Mouse (Mus musculus) CD4-positive naive resting alpha-beta T cell, adult 57 days (primary cell): ENCODE results near the gene C1qtnf7. TPM values are rescaled to one million over a fixed set of nuclear protein-coding genes. Genes with fewer than 3 reads are reported as not detected.

ENCODE experiments used
- total RNA-seq: library from RNA; stranded (reverse); gene quantifications from one replicate; pipeline ENCODE4 v1.2.4, GENCODE M21; 2023

The C1qtnf7 gene
- 0.30 TPM for total RNA-seq

GRCm38 (mm10) chr5:43515401-43515976 is at the start of gene C1qtnf7:
TSS of gene C1qtnf7 (plus strand) at chr5:43515538.

DNA sequence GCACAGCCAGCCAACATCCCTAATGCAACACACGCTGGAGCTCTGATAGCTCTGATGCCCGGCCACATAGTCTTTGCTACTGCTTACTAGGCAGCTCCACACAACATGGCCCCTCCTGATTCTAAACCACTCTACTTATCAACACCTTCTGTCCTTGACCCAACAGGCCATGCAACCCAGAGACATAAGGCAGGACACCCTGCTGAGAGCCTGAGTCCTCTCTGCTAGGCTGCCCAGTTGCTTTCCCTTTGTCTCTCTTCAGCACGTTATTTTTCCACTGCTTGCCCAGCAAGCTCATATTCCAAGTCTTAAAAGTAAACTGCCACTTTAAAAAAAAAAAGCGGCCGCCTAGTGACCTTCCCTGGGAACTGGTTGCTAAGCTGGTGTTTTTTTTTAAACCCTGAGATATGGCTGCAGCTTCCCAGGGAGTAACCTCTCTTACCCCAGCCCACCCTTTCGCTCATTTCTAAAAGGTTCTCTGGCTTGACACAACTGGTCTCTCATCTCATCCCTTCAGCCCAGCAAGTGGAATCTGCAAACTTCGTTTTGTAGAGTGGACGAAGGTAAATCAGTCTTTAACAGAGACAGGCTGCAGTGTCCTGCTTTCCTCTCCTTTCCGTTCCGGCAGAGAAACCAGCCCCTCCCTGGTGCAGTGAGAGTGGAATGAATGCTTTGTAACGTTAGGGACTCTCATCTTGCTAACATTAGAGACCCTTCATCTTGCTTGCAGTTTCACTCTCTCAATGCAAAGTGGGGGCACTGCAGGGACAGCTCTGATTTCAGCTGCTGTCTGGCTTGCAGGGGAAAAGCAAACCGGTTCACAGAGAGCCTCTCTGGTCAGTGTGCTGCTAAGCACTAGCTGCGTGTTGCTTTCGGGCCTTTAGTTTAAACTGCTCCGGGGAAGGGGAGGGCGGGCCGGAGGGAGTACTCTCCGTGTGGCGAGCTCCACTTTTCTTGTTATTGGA is 146.9 kb downstream of the C1qtnf7 start, which contains the start of gene Cc2d2a:
Cc2d2a (plus strand) TSS at position 350 of the 965 bp plus-strand sequence.

Other genes with a start within 250 kb of the C1qtnf7 start
- 0.12 TPM for gene Cc2d2a, start 146.8 kb downstream of the C1qtnf7 start, total RNA-seq